Mouse (Mus musculus) bone marrow macrophage, adult 2 months (primary cell): ENCODE measurements around the gene Tmem256.

ENCODE experiments used
- CTCF ChIP-seq: IDR thresholded peaks from 2 replicates; pipeline ENCODE4 v1.5.1; 2012; ENCODE audit warnings: low read depth, mild to moderate bottlenecking, low read length, moderate library complexity
- POLR2A ChIP-seq: IDR thresholded peaks from 2 replicates; pipeline ENCODE4 v1.6.1; 2012; ENCODE audit warnings: mild to moderate bottlenecking, low read depth, low read length, borderline replicate concordance

GRCm38 (mm10) chr11:69853994-69854393 is 15.7 kb downstream of the Tmem256 start:
- TF ChIP-seq CTCF (no peak), POLR2A (no peak)
